Mouse (Mus musculus): Measurements from ENCODE around the gene AI182371. TPM values are rescaled to one million over a fixed set of nuclear protein-coding genes. Genes with fewer than 3 reads are reported as not detected.

Gene AI182371
- total RNA-seq, 1 experiment: 0.58 TPM

DNA sequence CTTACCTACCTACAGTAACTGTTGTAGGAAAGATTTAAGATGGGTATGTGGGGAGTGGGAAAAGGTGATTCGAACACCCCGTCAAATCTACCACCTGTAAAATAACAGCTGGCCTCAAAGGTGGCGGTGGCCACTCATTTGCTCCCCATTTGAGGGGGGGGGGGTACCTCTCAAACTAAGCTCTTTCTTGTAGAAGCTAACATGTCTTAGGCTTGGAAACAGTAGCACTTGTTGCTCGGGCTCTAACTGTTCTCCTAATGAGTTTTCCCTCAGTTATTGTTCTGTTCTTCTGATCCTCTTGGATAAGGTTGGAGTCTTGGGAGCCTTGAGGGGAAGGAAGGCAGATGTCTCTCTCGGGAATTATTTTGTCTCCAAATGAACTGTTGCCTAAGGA, 31.3 kb upstream of the AI182371 start:
- Histone ChIP-seq H3K36me3 (ENCODE audit: control insufficient read depth, insufficient read depth, low read length, poor library complexity, severe bottlenecking) (no peaks in the 10 kb centered on the region; the same call in none of the 2 replicates), H3K9me3 (ENCODE audit: control insufficient read depth, insufficient read depth, low read depth, low read length) (no peaks in the 10 kb centered on the region), H3K4me1 (ENCODE audit: control insufficient read depth in 2 of 2, insufficient read depth in 2 of 2, low read length in 2 of 2, poor library complexity in 1 of 2) (no peaks in the 10 kb centered on the region), H3K9ac (ENCODE audit: insufficient read depth, low read depth, low read length, poor library complexity, severe bottlenecking) (peak overlapping the region; percentile 59), H3K27ac (ENCODE audit: insufficient read depth, low read depth, low read length, poor library complexity, severe bottlenecking) (no peak overlapping the region), H3K4me3 (ENCODE audit: insufficient read depth in 1 of 2, low read depth in 1 of 2, low read length in 2 of 2, poor library complexity in 1 of 2, severe bottlenecking in 1 of 2) (peak overlapping the region; percentile 79 to 80)
- no peak for TF ChIP-seq ZC3H11A (IDR thresholded peaks at IDR 0.05; ENCODE audit: borderline replicate concordance, low read depth, low read length)
- TF ChIP-seq MAFK (IDR thresholded peaks at IDR 0.05; ENCODE audit: insufficient read depth, low read depth, low read length): no peak
- no peak for TF ChIP-seq ZNF384 (IDR thresholded peaks at IDR 0.05; ENCODE audit: low read depth, low read length)
- TF ChIP-seq CHD2 (IDR thresholded peaks at IDR 0.05; ENCODE audit: low read depth, low read length): no peak
- no peak for TF ChIP-seq HCFC1 (IDR thresholded peaks at IDR 0.05; ENCODE audit: borderline replicate concordance, insufficient read depth, low read length)
- in situ Hi-C loops (cut with MboI; ENCODE audit: low sequenced_read_pairs in 2 of 2, unreplicated experiment in 2 of 2): no loop called here
- DNase-seq (ENCODE audit: low read depth, low spot score): no peak

DNA sequence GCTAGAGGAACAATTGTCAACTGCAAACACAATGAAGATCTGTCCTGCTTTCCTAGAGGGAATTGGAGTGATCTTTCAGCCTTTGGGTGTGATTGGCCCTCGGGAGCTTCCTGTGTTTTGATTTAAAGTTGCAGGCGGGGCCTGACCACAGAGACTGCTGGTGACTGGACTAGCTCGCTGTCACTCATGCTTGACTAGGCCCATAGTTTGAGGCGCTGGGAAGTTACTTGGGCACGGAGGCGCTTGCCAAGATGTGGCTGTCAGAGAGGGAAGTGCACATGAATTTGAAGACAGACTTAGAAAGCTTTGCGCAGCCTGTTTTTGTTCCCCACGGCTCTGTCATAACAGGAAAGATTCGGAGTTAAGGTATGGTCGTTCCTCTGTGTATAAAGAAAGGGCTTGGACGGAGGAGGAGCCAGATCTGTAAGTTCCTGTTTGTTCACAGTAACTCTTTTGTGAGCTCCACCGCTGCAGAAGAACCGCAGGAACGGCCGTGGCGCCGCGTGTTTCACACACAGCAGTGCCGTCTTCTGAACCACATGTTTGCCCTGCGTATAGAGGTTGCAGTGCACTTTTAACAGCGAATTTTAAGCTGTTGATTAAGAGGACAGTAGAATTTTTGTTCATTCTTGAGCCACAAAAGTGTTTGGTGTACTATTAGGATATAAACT, 30.8 kb upstream of the AI182371 start:
- in situ Hi-C loops (cut with MboI; ENCODE audit: low sequenced_read_pairs in 2 of 2, unreplicated experiment in 2 of 2): no loop called here
- TF ChIP-seq CHD2 (IDR thresholded peaks at IDR 0.05; ENCODE audit: low read depth, low read length) (peak; percentile 79), ZNF384 (IDR thresholded peaks at IDR 0.05; ENCODE audit: low read depth, low read length) (no peak)
- no peaks in the 10 kb centered on the region; the same call in 1 of the 2 replicates for H3K36me3 ChIP-seq (ENCODE audit: control insufficient read depth, insufficient read depth, low read length, poor library complexity, severe bottlenecking)
- DNase-seq (ENCODE audit: low read depth, low spot score): peak; percentile 95
- H3K4me1 ChIP-seq (ENCODE audit: control insufficient read depth in 2 of 2, insufficient read depth in 2 of 2, low read length in 2 of 2, poor library complexity in 1 of 2): no peaks in the 10 kb centered on the region
- H3K4me3 ChIP-seq (ENCODE audit: insufficient read depth in 1 of 2, low read depth in 1 of 2, low read length in 2 of 2, poor library complexity in 1 of 2, severe bottlenecking in 1 of 2): peak overlapping the region; percentile 79 to 80
- peak overlapping the region; percentile 59 for H3K9ac ChIP-seq (ENCODE audit: insufficient read depth, low read depth, low read length, poor library complexity, severe bottlenecking)
- no peaks in the 10 kb centered on the region for H3K9me3 ChIP-seq (ENCODE audit: control insufficient read depth, insufficient read depth, low read depth, low read length)
- H3K27ac ChIP-seq (ENCODE audit: insufficient read depth, low read depth, low read length, poor library complexity, severe bottlenecking): no peak overlapping the region

GRCm38 (mm10) chr2:35131491-35131890, 30.1 kb upstream of the AI182371 start:
- no peak overlapping the region for H3K9ac ChIP-seq (ENCODE audit: insufficient read depth, low read depth, low read length, poor library complexity, severe bottlenecking)
- H3K27ac ChIP-seq (ENCODE audit: insufficient read depth, low read depth, low read length, poor library complexity, severe bottlenecking): no peak overlapping the region
- H3K4me3 ChIP-seq (ENCODE audit: insufficient read depth in 1 of 2, low read depth in 1 of 2, low read length in 2 of 2, poor library complexity in 1 of 2, severe bottlenecking in 1 of 2): 0 out of 4 replicates have a peak overlapping the region, but pooled peaks of 1 of the 2 experiments have one; percentile 3
- no peaks in the 10 kb centered on the region for H3K4me1 ChIP-seq (ENCODE audit: control insufficient read depth in 2 of 2, insufficient read depth in 2 of 2, low read length in 2 of 2, poor library complexity in 1 of 2)
- no peaks in the 10 kb centered on the region; the same call in 1 of the 2 replicates for H3K36me3 ChIP-seq (ENCODE audit: control insufficient read depth, insufficient read depth, low read length, poor library complexity, severe bottlenecking)
- in situ Hi-C loops (cut with MboI; ENCODE audit: low sequenced_read_pairs in 2 of 2, unreplicated experiment in 2 of 2): no loop called here
- TF ChIP-seq ZNF384 (IDR thresholded peaks at IDR 0.05; ENCODE audit: low read depth, low read length) (no peak), HCFC1 (IDR thresholded peaks at IDR 0.05; ENCODE audit: borderline replicate concordance, insufficient read depth, low read length) (no peak), CHD2 (IDR thresholded peaks at IDR 0.05; ENCODE audit: low read depth, low read length) (no peak), ZC3H11A (IDR thresholded peaks at IDR 0.05; ENCODE audit: borderline replicate concordance, low read depth, low read length) (no peak), MAFK (IDR thresholded peaks at IDR 0.05; ENCODE audit: insufficient read depth, low read depth, low read length) (no peak)
- no peaks in the 10 kb centered on the region for H3K9me3 ChIP-seq (ENCODE audit: control insufficient read depth, insufficient read depth, low read depth, low read length)
- DNase-seq (ENCODE audit: low read depth, low spot score): no peak

DNA sequence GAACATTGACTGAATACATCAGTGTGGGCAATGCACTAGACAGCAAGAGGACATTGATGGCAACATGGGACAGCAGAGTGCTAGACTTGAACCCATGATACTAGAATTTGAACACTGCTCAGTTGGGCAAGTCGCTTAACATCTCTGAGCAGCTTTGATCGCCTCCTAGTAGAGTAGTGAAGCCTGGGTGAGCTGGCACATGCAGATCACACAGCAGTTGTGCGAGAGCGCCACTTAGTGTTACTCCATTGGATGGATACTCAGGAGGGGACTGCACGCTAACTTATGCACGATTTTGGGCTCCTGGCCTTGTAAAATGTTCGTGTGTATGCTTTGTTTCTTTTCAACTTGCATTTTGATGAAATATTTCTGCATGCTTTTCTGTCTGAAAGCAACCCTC, 23.4 kb upstream of the AI182371 start:
- TF ChIP-seq ZNF384 (IDR thresholded peaks at IDR 0.05; ENCODE audit: low read depth, low read length) (no peak), CHD2 (IDR thresholded peaks at IDR 0.05; ENCODE audit: low read depth, low read length) (no peak), MAFK (IDR thresholded peaks at IDR 0.05; ENCODE audit: insufficient read depth, low read depth, low read length) (no peak), ZC3H11A (IDR thresholded peaks at IDR 0.05; ENCODE audit: borderline replicate concordance, low read depth, low read length) (no peak), HCFC1 (IDR thresholded peaks at IDR 0.05; ENCODE audit: borderline replicate concordance, insufficient read depth, low read length) (no peak)
- H3K27ac ChIP-seq (ENCODE audit: insufficient read depth, low read depth, low read length, poor library complexity, severe bottlenecking): no peak overlapping the region
- peaks cover 4% of the 10 kb centered on the region for H3K36me3 ChIP-seq (ENCODE audit: control insufficient read depth, insufficient read depth, low read length, poor library complexity, severe bottlenecking)
- H3K9me3 ChIP-seq (ENCODE audit: control insufficient read depth, insufficient read depth, low read depth, low read length): no peaks in the 10 kb centered on the region
- no peak overlapping the region for H3K9ac ChIP-seq (ENCODE audit: insufficient read depth, low read depth, low read length, poor library complexity, severe bottlenecking)
- H3K4me1 ChIP-seq (ENCODE audit: control insufficient read depth in 2 of 2, insufficient read depth in 2 of 2, low read length in 2 of 2, poor library complexity in 1 of 2): no peaks in the 10 kb centered on the region
- H3K4me3 ChIP-seq (ENCODE audit: insufficient read depth in 1 of 2, low read depth in 1 of 2, low read length in 2 of 2, poor library complexity in 1 of 2, severe bottlenecking in 1 of 2): no peak overlapping the region
- DNase-seq (ENCODE audit: low read depth, low spot score): no peak
- in situ Hi-C loops (cut with MboI; ENCODE audit: low sequenced_read_pairs in 2 of 2, unreplicated experiment in 2 of 2): loop anchor here in 1 of 2 experiments (25.0 kb wide), 1 partner anchor 287 kb away; the partner anchor contains the start of genes Fbxw2 and Gm34653
